ENCODE assay signal across 20 mouse cellular contexts in genomic region chr10:17990576-17990975, GRCm38 (mm10).
"Had no signal": no experiment of that assay in that cellular context is flagged by ENCODE, and none has a peak within 500 bp of the region (broad histone marks: within the 10 kb centered on the region; RNA-seq: fewer than 3 reads in every experiment).

No protein-coding gene starts in this region.

- ATAC-seq: liver, postnatal 0 days; lung, postnatal 0 days; midbrain, embryonic 16.5 days had no signal

- H3K36me3 ChIP-seq: liver, embryonic 15.5 days; lung, embryonic 15.5 days; midbrain, embryonic 10.5 days; midbrain, embryonic 12.5 days; neural tube, embryonic 13.5 days; neural tube, embryonic 15.5 days; stomach, embryonic 15.5 days had no signal

- H3K27me3 ChIP-seq: liver, embryonic 15.5 days; lung, embryonic 15.5 days; midbrain, embryonic 12.5 days; neural tube, embryonic 13.5 days; neural tube, embryonic 15.5 days; stomach, embryonic 15.5 days had no signal

- H3K4me3 ChIP-seq: liver, embryonic 15.5 days; lung, embryonic 15.5 days; midbrain, embryonic 10.5 days; midbrain, embryonic 12.5 days; myocyte; neural tube, embryonic 13.5 days; neural tube, embryonic 15.5 days; stomach, embryonic 15.5 days had no signal

- H3K27ac ChIP-seq: liver, embryonic 15.5 days; lung, embryonic 15.5 days; midbrain, embryonic 10.5 days; midbrain, embryonic 12.5 days; neural tube, embryonic 13.5 days; neural tube, embryonic 15.5 days; stomach, embryonic 15.5 days; stomach, postnatal 0 days had no signal

- H3K4me1 ChIP-seq: liver, embryonic 15.5 days; lung, embryonic 15.5 days; midbrain, embryonic 10.5 days; midbrain, embryonic 12.5 days; neural tube, embryonic 13.5 days; neural tube, embryonic 15.5 days; stomach, embryonic 15.5 days had no signal

- DNase-seq: liver, postnatal 0 days; lung, adult 2 months; lung, postnatal 4 days; midbrain, embryonic 14.5 days; retina, postnatal 1 day; right cerebral cortex, adult 18-20 months; thymus, adult 2 months; thymus, postnatal 25 days; thymus, postnatal 4 days had no signal
